Comparison of ENCODE assay signal across 17 mouse cellular contexts in genomic region chr13:38129492-38129891, GRCm38 (mm10). TPM values are rescaled to one million over a fixed set of nuclear protein-coding genes. Genes with fewer than 3 reads are reported as not detected.
DNase-seq lines count a peak whose midpoint lies in the region; ATAC-seq lines count a peak whose summit lies in the region.
"Had no signal": no experiment of that assay in that cellular context is flagged by ENCODE, and none has a peak within 500 bp of the region (broad histone marks: within the 10 kb centered on the region; RNA-seq: fewer than 3 reads in every experiment).

No protein-coding gene starts in this region.

- no peak for ATAC-seq in cerebellum, adult (ENCODE audit: insufficient number of reproducible peaks, low FRiP score, low TSS enrichment)
- ATAC-seq: activated CD4-positive, CD25-positive, alpha-beta regulatory T cell, adult 4 months; forebrain, embryonic 14.5 days; forebrain, postnatal 0 days had no signal

- DNase-seq in adrenal gland, adult (ENCODE audit: inconsistent age in 2 of 2, low spot score in 1 of 2): peak; percentile 8 to 55
- DNase-seq in adrenal gland, adult 18-20 months (ENCODE audit: low spot score in 2 of 2): no peak
- peak; percentile 55 for DNase-seq in ES-CJ7 (ENCODE audit: low read depth, low spot score)
- DNase-seq in adrenal gland, adult 8-10 months: peak; percentile 8
- peak; percentile 6 for DNase-seq in adrenal gland, postnatal 25 days
- no peak for DNase-seq in cerebellum, adult 9-11 months
- no peak for DNase-seq in layer of hippocampus, adult 11-12 months (ENCODE audit: low spot score)
- DNase-seq: cerebellum, adult 18-20 months; cerebellum, adult 9-10 months; cerebellum, postnatal 25 days; forebrain, postnatal 0 days; gastrocnemius, postnatal 25 days; kidney, adult 2 months had no signal

RNA-seq across cellular contexts. Expression of gene Dsp, which starts 21.6 kb away (rescaled TPM):
- 1 to 10 TPM in 1 of 2 experiments, under 1 TPM in 1; 0.22 to 1.1 TPM for total RNA-seq in adrenal gland, adult 18-20 months (2021)
- 1 to 10 TPM in 3 of 4 experiments, under 1 TPM in 1; 0.86 to 4.5 (median 2.1) TPM for total RNA-seq in adrenal gland, adult 8-10 months (2022)
- 1.3 and 1.6 TPM in 2 replicates for total RNA-seq in adrenal gland, postnatal 25 days (2021)
- total RNA-seq: MEL had no signal

Comparison
In these comparisons a context has a peak if more than half of its experiments do, and no peak if none do; other contexts are left out.
1. DNase-seq: peak in adrenal gland, adult (2 of 2), ES-CJ7 (single experiment), adrenal gland, adult 8-10 months (single experiment) and adrenal gland, postnatal 25 days (single experiment); none in adrenal gland, adult 18-20 months (0 of 2), cerebellum, adult 9-11 months (single experiment) and layer of hippocampus, adult 11-12 months (single experiment).